ENCODE assay signal across 13 mouse cellular contexts in genomic region chr6:100083127-100083526, GRCm38 (mm10).
"Had no signal": no experiment of that assay in that cellular context is flagged by ENCODE, and none has a peak within 500 bp of the region (broad histone marks: within the 10 kb centered on the region; RNA-seq: fewer than 3 reads in every experiment).

No protein-coding gene starts in this region.

- H3K27ac ChIP-seq: liver, embryonic 14.5 days; midbrain, embryonic 12.5 days; neural tube, embryonic 12.5 days had no signal

- H3K36me3 ChIP-seq: midbrain, embryonic 12.5 days; neural tube, embryonic 12.5 days had no signal

- H3K4me3 ChIP-seq: megakaryocyte, embryonic 14.5 days; midbrain, embryonic 12.5 days; neural tube, embryonic 12.5 days had no signal

- H3K4me2 ChIP-seq: lung, embryonic 14.5 days; midbrain, embryonic 12.5 days; neural tube, embryonic 12.5 days had no signal

- DNase-seq: lung, adult 18-20 months; lung, embryonic 14.5 days; lung, postnatal 10 days; lung, postnatal 4 days; midbrain, embryonic 14.5 days; right cerebral cortex, postnatal 14 days; thymus, adult 18-20 months; thymus, postnatal 14 days; thymus, postnatal 36 days had no signal

- H3K27me3 ChIP-seq: midbrain, embryonic 12.5 days; neural tube, embryonic 12.5 days had no signal

- H3K4me1 ChIP-seq: megakaryocyte, embryonic 14.5 days; midbrain, embryonic 12.5 days; neural tube, embryonic 12.5 days had no signal

- H3K9ac ChIP-seq: liver, embryonic 14.5 days; lung, embryonic 14.5 days; midbrain, embryonic 12.5 days; neural tube, embryonic 12.5 days had no signal
